Comparison of ENCODE assay signal across 16 mouse cellular contexts in the genomic region with DNA sequence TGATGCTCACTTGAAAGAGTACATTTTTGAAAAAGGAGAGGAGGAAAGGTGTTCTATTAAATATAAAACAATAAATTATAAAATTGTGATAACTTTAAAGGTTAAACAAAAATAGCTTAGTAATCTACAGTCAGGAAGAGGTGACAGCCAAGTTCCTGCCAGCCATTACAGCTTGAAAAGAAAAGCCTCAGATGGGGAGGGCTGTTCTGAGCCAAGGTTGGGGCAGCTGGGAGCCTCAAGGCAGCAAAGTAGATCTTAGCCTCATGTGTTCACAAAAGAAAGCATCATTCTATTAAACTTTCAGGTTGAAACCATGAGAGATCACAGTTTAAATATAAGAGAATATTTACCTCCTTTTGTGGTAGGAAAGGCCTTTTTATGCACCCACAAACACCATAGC.
"Had no signal": no experiment of that assay in that cellular context is flagged by ENCODE, and none has a peak within 500 bp of the region (broad histone marks: within the 10 kb centered on the region; RNA-seq: fewer than 3 reads in every experiment).

No protein-coding gene starts in this region.

- H3K27me3 ChIP-seq: midbrain, embryonic 12.5 days; neural tube, embryonic 12.5 days; stomach, embryonic 15.5 days had no signal

- H3K9ac ChIP-seq: lung, embryonic 14.5 days; midbrain, embryonic 12.5 days; neural tube, embryonic 12.5 days; stomach, embryonic 15.5 days had no signal

- H3K4me1 ChIP-seq: stomach, embryonic 15.5 days had no signal

- H3K27ac ChIP-seq: midbrain, embryonic 10.5 days; midbrain, embryonic 12.5 days; neural tube, embryonic 12.5 days; stomach, embryonic 15.5 days; stomach, postnatal 0 days had no signal

- H3K4me3 ChIP-seq: midbrain, embryonic 10.5 days; midbrain, embryonic 12.5 days; myocyte; neural tube, embryonic 12.5 days; stomach, embryonic 15.5 days had no signal

- H3K36me3 ChIP-seq: midbrain, embryonic 10.5 days; midbrain, embryonic 12.5 days; neural tube, embryonic 12.5 days; stomach, embryonic 15.5 days had no signal

- H3K4me2 ChIP-seq: lung, embryonic 14.5 days; midbrain, embryonic 12.5 days; neural tube, embryonic 12.5 days; stomach, embryonic 15.5 days had no signal

- H3K9me3 ChIP-seq: midbrain, embryonic 10.5 days; midbrain, embryonic 12.5 days; neural tube, embryonic 12.5 days; stomach, embryonic 15.5 days had no signal

- DNase-seq: lung, adult 18-20 months; lung, embryonic 14.5 days; lung, postnatal 10 days; lung, postnatal 4 days; midbrain, embryonic 14.5 days; right cerebral cortex, postnatal 14 days; thymus, adult 18-20 months; thymus, postnatal 14 days; thymus, postnatal 36 days had no signal

- ATAC-seq: midbrain, embryonic 16.5 days had no signal
